Mouse (Mus musculus) testis, adult 2 months (tissue): ENCODE measurements around the gene Ttyh3.

Experiments
- CTCF ChIP-seq: fragments of 200-500 bp; IDR thresholded peaks from 2 replicates; pipeline ENCODE4 v1.5.1; 2012; ENCODE audit warnings: low read depth, mild to moderate bottlenecking, inconsistent platforms, low read length, moderate library complexity; ENCODE audit not compliant: control insufficient read depth, insufficient read depth, insufficient replicate concordance
- POLR2A ChIP-seq: fragments of 200-500 bp; IDR thresholded peaks from 2 replicates; pipeline ENCODE4 v1.6.1; 2012; ENCODE audit warnings: low read depth, mild to moderate bottlenecking, inconsistent platforms, low read length, moderate library complexity; ENCODE audit not compliant: control insufficient read depth

GRCm38 (mm10) chr5:140680950-140681349, 32.1 kb upstream of the Ttyh3 start:
- TF ChIP-seq CTCF (no peak), POLR2A (no peak)
